In genomic region chr10:61920655-61921365, GRCm38 (mm10) we compare ENCODE assay signal across 10 mouse cellular contexts. TPM values are rescaled to one million over a fixed set of nuclear protein-coding genes. Genes with fewer than 3 reads are reported as not detected.
A peak's percentile ranks its signal among the peaks of the same experiment; 100 is the strongest.
DNase-seq lines count a peak whose midpoint lies in the region; ATAC-seq and TF ChIP-seq lines count a peak whose summit lies in the region.
"Had no signal": no experiment of that assay in that cellular context is flagged by ENCODE, and none has a peak within 500 bp of the region (broad histone marks: within the 10 kb centered on the region; RNA-seq: fewer than 3 reads in every experiment).

No protein-coding gene starts in this region.

- H3K9ac ChIP-seq in heart, embryonic 11.5 days (ENCODE audit: low read depth, low read length): peak overlapping the region; percentile 54; the same call in 1 of the 2 replicates
- H3K9ac ChIP-seq in liver, postnatal 0 days (replicated peaks): no peak overlapping the region

- peak; percentile 56 for ATAC-seq in heart, embryonic 11.5 days (replicated peaks; ENCODE audit: insufficient number of reproducible peaks, low FRiP score, low TSS enrichment)
- no peak for ATAC-seq in liver, postnatal 0 days
- ATAC-seq in frontal cortex, adult (ENCODE audit: low TSS enrichment): no peak
- no peak for ATAC-seq in CD4-positive, CD25-positive, alpha-beta regulatory T cell, adult 4 months

- H3K27ac ChIP-seq in heart, embryonic 11.5 days (ENCODE audit: low read depth, low read length): peak overlapping the region; percentile 91
- peak overlapping the region; percentile 16; the same call in 1 of the 2 replicates for H3K27ac ChIP-seq in liver, postnatal 0 days (ENCODE audit: low read depth)

- intact Hi-C loops in heart, postnatal 25 days (cut with DNase I): no loop called here
- intact Hi-C loops in heart, postnatal 10 days (cut with DNase I): no loop called here

- peak overlapping the region; percentile 56 for H3K4me2 ChIP-seq in heart, embryonic 11.5 days
- H3K4me2 ChIP-seq in liver, postnatal 0 days (ENCODE audit: low read depth, low read length): no peak overlapping the region

- H3K4me1 ChIP-seq in heart, embryonic 11.5 days (ENCODE audit: control insufficient read depth, insufficient read depth, low read length): peaks cover 39% of the 10 kb centered on the region
- no peaks in the 10 kb centered on the region for H3K4me1 ChIP-seq in liver, postnatal 0 days (ENCODE audit: insufficient read depth)

- WGBS in heart, embryonic 11.5 days (ENCODE audit: insufficient replicate concordance): 14% methylated on average over 11 of the region's 11 CpGs
- 21% methylated on average over 8 of the region's 11 CpGs for WGBS in liver, postnatal 0 days (ENCODE audit: insufficient replicate concordance)

- TF ChIP-seq CTCF in liver, postnatal 0 days (IDR thresholded peaks at IDR 0.05; ENCODE audit: low read depth): no peak

- no peaks in the 10 kb centered on the region for H3K27me3 ChIP-seq in heart, embryonic 11.5 days (ENCODE audit: control insufficient read depth, insufficient read depth, low read length)
- H3K27me3 ChIP-seq in liver, postnatal 0 days (ENCODE audit: insufficient read depth, low read length): no peaks in the 10 kb centered on the region

- H3K4me3 ChIP-seq in heart, embryonic 11.5 days (ENCODE audit: low read depth, low read length): no peak overlapping the region
- no peak overlapping the region for H3K4me3 ChIP-seq in liver, postnatal 0 days (ENCODE audit: low read depth, low read length)

- no peak for TF ChIP-seq EP300 in liver, postnatal 0 days (IDR thresholded peaks at IDR 0.05; ENCODE audit: low read depth)

- peaks cover 4% of the 10 kb centered on the region; the same call in 1 of the 2 replicates for H3K9me3 ChIP-seq in heart, embryonic 11.5 days (replicated peaks; ENCODE audit: control insufficient read depth, low read length)
- no peaks in the 10 kb centered on the region for H3K9me3 ChIP-seq in liver, postnatal 0 days (ENCODE audit: low read length)

- H3K36me3 ChIP-seq in heart, embryonic 11.5 days (ENCODE audit: control insufficient read depth, insufficient read depth, low read length): peaks cover 2% of the 10 kb centered on the region; the same call in 1 of the 2 replicates
- H3K36me3 ChIP-seq in liver, postnatal 0 days (replicated peaks; ENCODE audit: insufficient read depth, low read length): no peaks in the 10 kb centered on the region

- no peak for DNase-seq in heart, postnatal 25 days (ENCODE audit: low spot score)
- peak; percentile 34 for DNase-seq in adrenal gland, postnatal 25 days
- peak; percentile 31 to 49 for DNase-seq in heart, postnatal 10 days
- DNase-seq in liver, postnatal 0 days: peak; percentile 48
- DNase-seq in thymus, postnatal 10 days (ENCODE audit: low spot score in 2 of 2): no peak
- DNase-seq: cerebellum, adult 2 months had no signal

RNA-seq across cellular contexts. Expression of gene Col13a1, which starts 58.1 kb away (rescaled TPM):
- polyA plus RNA-seq in heart, embryonic 11.5 days (2014; fragmentation: Nextera tagmentation; extraction: Ambion mirVana): 9.4 and 12.9 TPM in 2 replicates
- under 1 TPM; 0.78 to 0.86 TPM for total RNA-seq in heart, postnatal 25 days (2021)
- total RNA-seq in adrenal gland, postnatal 25 days (2021): 5.2 and 6.1 TPM in 2 replicates
- total RNA-seq in heart, postnatal 10 days (2021): 1 to 10 TPM; 1.8 to 1.9 TPM
- polyA plus RNA-seq in liver, postnatal 0 days (2015; fragmentation: Nextera tagmentation; extraction: Ambion mirVana): 1.5 and 1.6 TPM in 2 replicates
- not detected for polyA plus RNA-seq in CD4-positive, CD25-positive, alpha-beta regulatory T cell, adult 4 months (2017; shearing (Covaris generic))
- total RNA-seq: monocyte, adult 5-6 weeks had no signal

Comparison
In these comparisons a context has a peak if more than half of its experiments do, and no peak if none do; other contexts are left out.
1. DNase-seq: peak in adrenal gland, postnatal 25 days (single experiment), heart, postnatal 10 days (2 of 2) and liver, postnatal 0 days (single experiment); none in heart, postnatal 25 days (single experiment) and thymus, postnatal 10 days (0 of 2).